Mouse (Mus musculus) embryo, embryonic 11 days (tissue): ENCODE results near the gene B4galt2.
A peak's percentile ranks its signal among the peaks of the same experiment; 100 is the strongest.

Experiments
- DNase-seq: peaks from one replicate; pipeline ENCODE4 v3.0.0-alpha.2; 2015

Gene B4galt2

DNA sequence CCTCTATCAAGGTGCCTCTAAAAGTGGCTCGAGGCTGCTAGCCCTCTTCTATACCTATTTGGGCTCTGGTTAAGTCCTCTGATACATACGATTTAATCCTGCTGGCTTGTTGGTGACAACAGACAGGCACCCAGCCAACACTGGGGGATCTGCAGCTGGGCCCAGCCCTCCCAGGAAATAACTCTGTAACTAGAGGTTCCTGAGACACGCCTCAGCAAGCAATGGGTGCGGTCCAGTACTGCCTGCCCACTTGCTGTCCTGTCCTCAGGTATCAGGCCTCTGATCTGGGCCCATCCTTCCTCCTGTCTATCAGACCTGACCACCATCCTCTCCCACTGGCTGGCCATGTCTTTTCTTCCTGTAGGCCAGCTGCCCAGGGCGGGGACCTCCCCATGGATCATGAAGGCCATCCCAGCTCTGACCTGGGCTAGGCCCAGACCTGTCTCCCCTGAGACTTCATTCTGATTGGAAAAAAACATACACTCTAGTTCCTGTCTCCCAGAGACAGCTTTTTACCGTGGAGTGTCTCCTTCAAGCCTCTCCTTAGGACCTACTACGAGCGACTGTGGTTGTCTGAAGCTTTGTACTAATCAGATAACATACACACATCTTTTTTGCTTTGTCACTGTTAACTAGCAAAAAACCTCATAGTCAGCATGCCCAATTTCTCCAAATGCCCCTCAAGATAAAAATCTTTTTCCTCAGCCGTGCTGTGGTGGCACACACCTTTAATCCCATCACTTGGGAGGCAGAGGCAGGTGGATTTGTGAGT lies 51.2 kb downstream of the B4galt2 start:
- DNase-seq: no peak

DNA sequence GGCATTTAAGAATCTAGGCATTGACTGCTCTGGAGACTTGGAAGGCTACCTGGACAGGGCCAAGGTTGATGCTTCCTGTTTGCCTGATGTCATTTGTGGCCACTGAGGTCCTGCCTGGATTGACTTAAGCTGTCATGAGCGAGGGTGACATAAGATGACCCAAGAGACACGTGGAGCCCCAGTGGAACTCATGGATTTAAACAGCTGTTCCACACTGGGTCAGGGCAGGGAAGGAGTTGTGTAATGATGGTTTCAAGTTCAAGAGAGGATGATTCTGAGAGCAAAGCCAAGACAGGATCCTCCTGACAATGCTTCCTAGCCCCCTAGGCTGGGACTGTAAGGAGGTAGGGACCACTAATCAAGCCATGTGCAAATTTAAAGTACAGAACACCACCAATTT lies 51.8 kb downstream of the B4galt2 start:
- DNase-seq: no peak

DNA sequence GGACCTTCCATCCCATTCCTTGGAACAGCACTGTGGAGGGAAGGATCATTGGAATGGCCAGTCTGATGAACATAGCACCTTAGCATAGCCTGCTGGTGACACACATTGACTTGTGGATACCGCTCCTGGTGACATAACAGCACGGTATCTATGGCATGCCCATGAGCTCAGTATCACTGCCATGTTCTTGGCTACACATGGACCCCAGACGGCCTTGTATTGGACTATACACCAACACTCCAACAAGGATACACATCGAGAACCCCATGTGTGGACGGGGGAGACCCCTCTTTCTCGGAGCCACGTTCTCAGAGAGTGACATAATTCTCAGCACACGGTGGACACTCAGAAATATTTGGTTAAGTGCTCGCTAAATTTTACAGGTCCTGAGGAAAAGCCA lies 52.5 kb downstream of the B4galt2 start:
- DNase-seq: no peak

GRCm38 (mm10) chr4:117830124-117830551 lies 53.1 kb downstream of the B4galt2 start:
- DNase-seq: no peak

- peak; percentile 83 for DNase-seq
Measured at GRCm38 (mm10) chr4:117829260-117830123, 53.8 kb downstream of the B4galt2 start.

DNA sequence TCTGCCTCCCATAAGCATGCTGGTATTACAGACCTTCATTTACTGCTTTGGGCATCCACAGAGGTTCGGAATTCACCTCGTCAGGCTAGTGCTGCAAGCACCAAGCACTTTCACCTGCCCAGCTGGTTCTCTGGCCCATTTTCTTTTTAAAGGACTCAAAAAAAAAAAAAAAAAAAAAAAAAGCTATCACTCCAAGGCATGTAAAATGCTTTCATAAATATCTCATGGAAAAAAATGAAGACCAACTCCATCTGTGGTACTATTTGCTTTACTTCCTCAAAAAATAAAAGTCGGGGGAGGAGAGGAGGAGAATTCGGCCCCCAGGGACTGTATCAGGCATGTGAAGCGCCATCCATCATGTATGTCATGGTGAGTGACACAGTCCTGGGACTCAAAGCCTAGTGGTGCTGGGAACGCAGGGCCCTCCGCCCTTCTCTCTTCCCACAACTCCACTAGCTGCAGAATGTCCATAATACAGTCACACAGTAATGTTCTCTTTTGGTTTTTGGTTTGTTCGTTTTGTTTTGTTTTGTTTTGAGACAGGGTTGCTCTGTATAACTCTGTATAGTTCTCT lies 54.6 kb downstream of the B4galt2 start:
- no peak for DNase-seq
